Mouse (Mus musculus): Measurements from ENCODE around the gene Fam214a. TPM values are rescaled to one million over a fixed set of nuclear protein-coding genes. Genes with fewer than 3 reads are reported as not detected.
"Not testable (repeated sequence)": the region's sequence is repeated elsewhere in the genome, so short reads cannot be mapped to it uniquely, and the experiment has no call there.

The Fam214a gene
- polyA plus RNA-seq, 1 experiment = 29.9 TPM

GRCm38 (mm10) chr9:74982193-74982592 is 29.5 kb downstream of the Fam214a start:
- Histone ChIP-seq H3K4me3 (ENCODE audit: insufficient read depth, low read depth, low read length) (no peak overlapping the region), H3K27ac (replicated peaks; ENCODE audit: low read depth, low read length) (peak overlapping the region; percentile 73), H3K4me1 (ENCODE audit: control insufficient read depth, insufficient read depth, insufficient read length, low read length) (peaks cover 18% of the 10 kb centered on the region)

GRCm38 (mm10) chr9:74982722-74983121 is 30.0 kb downstream of the Fam214a start:
- Histone ChIP-seq H3K4me1 (ENCODE audit: control insufficient read depth, insufficient read depth, insufficient read length, low read length) (peaks cover 16% of the 10 kb centered on the region), H3K27ac (replicated peaks; ENCODE audit: low read depth, low read length) (peak overlapping the region; percentile 73)
- H3K4me3 ChIP-seq (ENCODE audit: insufficient read depth, low read depth, low read length) = not testable (repeated sequence)

- Histone ChIP-seq H3K4me3 (ENCODE audit: insufficient read depth, low read depth, low read length) (no peak overlapping the region), H3K27ac (replicated peaks; ENCODE audit: low read depth, low read length) (no peak overlapping the region), H3K4me1 (ENCODE audit: control insufficient read depth, insufficient read depth, insufficient read length, low read length) (peaks cover 15% of the 10 kb centered on the region)
Observed at GRCm38 (mm10) chr9:74985173-74985715, 32.6 kb downstream of the Fam214a start.

- Histone ChIP-seq H3K27ac (replicated peaks; ENCODE audit: low read depth, low read length) (no peak overlapping the region), H3K4me3 (ENCODE audit: insufficient read depth, low read depth, low read length) (no peak overlapping the region)
Observed at GRCm38 (mm10) chr9:74985770-74986169, 33.1 kb downstream of the Fam214a start.

GRCm38 (mm10) chr9:74988893-74989460 is 36.3 kb downstream of the Fam214a start:
- H3K4me1 ChIP-seq (ENCODE audit: control insufficient read depth, insufficient read depth, insufficient read length, low read length) = peaks cover 7% of the 10 kb centered on the region; the same call in 1 of the 2 replicates
- H3K27ac ChIP-seq (replicated peaks; ENCODE audit: low read depth, low read length) = peak overlapping the region; percentile 71
- no peak overlapping the region for H3K4me3 ChIP-seq (ENCODE audit: insufficient read depth, low read depth, low read length)

More at GRCm38 (mm10) chr9:74985770-74986169, 33.1 kb downstream of the Fam214a start:
- peaks cover 13% of the 10 kb centered on the region for H3K4me1 ChIP-seq (ENCODE audit: control insufficient read depth, insufficient read depth, insufficient read length, low read length)

- Histone ChIP-seq H3K27ac (replicated peaks; ENCODE audit: low read depth, low read length) (peak overlapping the region; percentile 64; the same call in 1 of the 2 replicates), H3K4me3 (ENCODE audit: insufficient read depth, low read depth, low read length) (no peak overlapping the region), H3K4me1 (ENCODE audit: control insufficient read depth, insufficient read depth, insufficient read length, low read length) (peaks cover 7% of the 10 kb centered on the region; the same call in 1 of the 2 replicates)
Observed at GRCm38 (mm10) chr9:74989990-74990389, 37.3 kb downstream of the Fam214a start.

- no peak overlapping the region for H3K4me3 ChIP-seq (ENCODE audit: insufficient read depth, low read depth, low read length)
- no peak overlapping the region for H3K27ac ChIP-seq (replicated peaks; ENCODE audit: low read depth, low read length)
- H3K4me1 ChIP-seq (ENCODE audit: control insufficient read depth, insufficient read depth, insufficient read length, low read length) = peaks cover 5% of the 10 kb centered on the region; the same call in 1 of the 2 replicates
Observed at GRCm38 (mm10) chr9:74994611-74995257, 42.0 kb downstream of the Fam214a start.

GRCm38 (mm10) chr9:74996349-74996748 is 43.7 kb downstream of the Fam214a start:
- Histone ChIP-seq H3K27ac (replicated peaks; ENCODE audit: low read depth, low read length) (no peak overlapping the region), H3K4me1 (ENCODE audit: control insufficient read depth, insufficient read depth, insufficient read length, low read length) (peaks cover 10% of the 10 kb centered on the region), H3K4me3 (ENCODE audit: insufficient read depth, low read depth, low read length) (no peak overlapping the region)

- H3K27ac ChIP-seq (replicated peaks; ENCODE audit: low read depth, low read length) = peak overlapping the region; percentile 7
- no peak overlapping the region for H3K4me3 ChIP-seq (ENCODE audit: insufficient read depth, low read depth, low read length)
Observed at GRCm38 (mm10) chr9:74997976-74998375, 45.3 kb downstream of the Fam214a start.

GRCm38 (mm10) chr9:75001006-75001405 is 48.3 kb downstream of the Fam214a start:
- Histone ChIP-seq H3K27ac (replicated peaks; ENCODE audit: low read depth, low read length) (peak overlapping the region; percentile 79), H3K4me3 (ENCODE audit: insufficient read depth, low read depth, low read length) (no peak overlapping the region), H3K4me1 (ENCODE audit: control insufficient read depth, insufficient read depth, insufficient read length, low read length) (peaks cover 19% of the 10 kb centered on the region)

More at GRCm38 (mm10) chr9:74997976-74998375, 45.3 kb downstream of the Fam214a start:
- H3K4me1 ChIP-seq (ENCODE audit: control insufficient read depth, insufficient read depth, insufficient read length, low read length) = peaks cover 19% of the 10 kb centered on the region

- peak overlapping the region; percentile 79 for H3K27ac ChIP-seq (replicated peaks; ENCODE audit: low read depth, low read length)
- H3K4me3 ChIP-seq (ENCODE audit: insufficient read depth, low read depth, low read length) = no peak overlapping the region
- H3K4me1 ChIP-seq (ENCODE audit: control insufficient read depth, insufficient read depth, insufficient read length, low read length) = peaks cover 19% of the 10 kb centered on the region
Observed at GRCm38 (mm10) chr9:75001611-75002204, 49.0 kb downstream of the Fam214a start.

- Histone ChIP-seq H3K4me1 (ENCODE audit: control insufficient read depth, insufficient read depth, insufficient read length, low read length) (peaks cover 19% of the 10 kb centered on the region), H3K4me3 (ENCODE audit: insufficient read depth, low read depth, low read length) (no peak overlapping the region), H3K27ac (replicated peaks; ENCODE audit: low read depth, low read length) (peak overlapping the region; percentile 79)
Observed at GRCm38 (mm10) chr9:75002262-75002661, 49.6 kb downstream of the Fam214a start.

- no peak overlapping the region for H3K27ac ChIP-seq (replicated peaks; ENCODE audit: low read depth, low read length)
- peaks cover 17% of the 10 kb centered on the region for H3K4me1 ChIP-seq (ENCODE audit: control insufficient read depth, insufficient read depth, insufficient read length, low read length)
- H3K4me3 ChIP-seq (ENCODE audit: insufficient read depth, low read depth, low read length) = no peak overlapping the region
Observed at GRCm38 (mm10) chr9:75004203-75004602, 51.5 kb downstream of the Fam214a start.

- Histone ChIP-seq H3K27ac (replicated peaks; ENCODE audit: low read depth, low read length) (no peak overlapping the region), H3K4me3 (ENCODE audit: insufficient read depth, low read depth, low read length) (no peak overlapping the region), H3K4me1 (ENCODE audit: control insufficient read depth, insufficient read depth, insufficient read length, low read length) (peaks cover 3% of the 10 kb centered on the region; the same call in 1 of the 2 replicates)
Observed at GRCm38 (mm10) chr9:75016591-75016990, 63.9 kb downstream of the Fam214a start.

- no peak overlapping the region for H3K4me3 ChIP-seq (ENCODE audit: insufficient read depth, low read depth, low read length)
- peak overlapping the region; percentile 92 for H3K27ac ChIP-seq (replicated peaks; ENCODE audit: low read depth, low read length)
- peaks cover 3% of the 10 kb centered on the region; the same call in 1 of the 2 replicates for H3K4me1 ChIP-seq (ENCODE audit: control insufficient read depth, insufficient read depth, insufficient read length, low read length)
Observed at GRCm38 (mm10) chr9:75019181-75019580, 66.5 kb downstream of the Fam214a start.

All from brown adipose tissue, adult 24 weeks (tissue).